Mouse (Mus musculus) spleen, adult 2 months (tissue): ENCODE data around the gene Fitm2. TPM values are rescaled to one million over a fixed set of nuclear protein-coding genes. Genes with fewer than 3 reads are reported as not detected.
A peak's percentile ranks its signal among the peaks of the same experiment; 100 is the strongest.

Experiments used
- DNase-seq, 2 experiments: peaks; one replicate each; pipeline versions ENCODE4 v3.0.0 to v3.0.0-alpha.2; 2012 to 2021; ENCODE audit warnings: low spot score in 2 of 2, low read depth in 1 of 2
- H3K27ac ChIP-seq: fragments of 200-500 bp; 2 replicates; pipeline ENCODE4 v1.5.1; 2012; ENCODE audit warnings: low read length, inconsistent platforms; ENCODE audit not compliant: insufficient read depth
- H3K27me3 ChIP-seq: fragments of 200-500 bp; 2 replicates; pipeline ENCODE4 v1.6.1; 2012; ENCODE audit warnings: mild to moderate bottlenecking, moderate library complexity, low read length, inconsistent platforms; ENCODE audit not compliant: control insufficient read depth, insufficient read depth
- H3K36me3 ChIP-seq: fragments of 200-500 bp; 2 replicates; pipeline ENCODE4 v1.6.1; 2012; ENCODE audit warnings: mild to moderate bottlenecking, low read length, inconsistent platforms; ENCODE audit not compliant: control insufficient read depth, insufficient read depth
- H3K4me1 ChIP-seq: fragments of 200-500 bp; 2 replicates; pipeline ENCODE4 v1.6.1; 2011; ENCODE audit warnings: inconsistent platforms; ENCODE audit not compliant: control insufficient read depth, insufficient read depth, insufficient read length
- H3K4me3 ChIP-seq: fragments of 200-500 bp; 2 replicates; pipeline ENCODE4 v1.5.1; 2011; ENCODE audit warnings: mild to moderate bottlenecking, inconsistent platforms; ENCODE audit not compliant: insufficient read depth, insufficient read length; ENCODE audit errors: extremely low read depth
- CTCF ChIP-seq: fragments of 200-500 bp; IDR thresholded peaks from 2 replicates; pipeline ENCODE4 v1.5.1; 2011; ENCODE audit warnings: mild to moderate bottlenecking, inconsistent platforms; ENCODE audit not compliant: insufficient read depth, insufficient read length, insufficient replicate concordance; ENCODE audit errors: extremely low read depth
- POLR2A ChIP-seq: fragments of 200-500 bp; IDR thresholded peaks from 2 replicates; pipeline ENCODE4 v1.6.1; 2011; ENCODE audit warnings: low read depth, low read length, inconsistent platforms
- WGBS: fragments of 180-500 bp; shearing (Covaris S2); methylation state at CpG from one replicate; pipeline ENCODE4 v1.1.7; 2018; 5-methylcytosine and 5-hydroxymethylcytosine counted together
- polyA plus RNA-seq: library from polyadenylated mRNA; depleted of rRNA; stranded (reverse); fragments of >200 nt; gene quantifications from 2 replicates; pipeline ENCODE4 v1.2.3, GENCODE M21; 2012

Gene Fitm2
- polyA plus RNA-seq, 1 experiment, result 3.7 TPM

DNA sequence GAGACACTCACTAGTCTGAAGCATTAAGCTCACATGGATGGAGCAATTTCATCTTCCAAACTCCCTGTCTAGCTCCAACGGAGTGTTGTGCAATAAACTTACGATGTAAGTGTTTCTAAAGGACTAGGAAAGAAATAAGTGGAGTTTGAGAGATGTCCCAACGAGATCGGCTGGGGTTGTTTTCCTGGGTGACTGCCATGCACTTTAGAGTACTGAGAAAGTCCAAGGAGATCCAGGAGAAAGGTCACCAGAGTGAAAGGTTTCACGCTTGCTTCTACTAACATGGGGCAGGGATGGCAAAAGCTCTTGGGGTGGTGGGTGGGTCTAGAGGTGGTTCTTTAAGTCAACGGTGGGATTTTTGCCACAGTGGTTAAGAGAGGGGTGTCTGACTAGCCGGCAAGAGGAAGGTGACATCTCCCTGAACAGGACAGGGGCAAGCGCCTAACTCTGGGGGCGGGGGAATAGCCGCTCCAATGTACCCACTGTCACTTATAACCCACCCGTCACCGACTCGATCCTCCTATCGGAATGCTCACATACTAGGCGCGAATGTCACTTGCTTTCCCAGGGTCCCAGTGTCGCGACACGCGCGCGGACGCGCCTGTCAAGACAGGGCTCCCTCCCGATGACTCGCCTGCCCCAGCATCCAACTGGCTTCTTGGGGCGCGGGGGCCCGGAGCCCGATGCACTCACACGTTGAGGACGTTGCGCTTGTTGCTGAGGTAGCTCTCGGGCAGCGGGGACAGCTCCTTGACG lies 541 bp downstream of the Fitm2 start:
- peaks cover 9% of the 10 kb centered on the region for H3K4me1 ChIP-seq
- 5% methylated on average over 36 of the region's 36 CpGs for WGBS
- H3K4me3 ChIP-seq, result peak overlapping the region; percentile 96
- no peak for DNase-seq
- H3K36me3 ChIP-seq, result peaks cover 4% of the 10 kb centered on the region
- no peak for TF ChIP-seq CTCF
- no peaks in the 10 kb centered on the region for H3K27me3 ChIP-seq
- H3K27ac ChIP-seq, result peak overlapping the region; percentile 66

- Histone ChIP-seq H3K27ac (no peak overlapping the region), H3K4me3 (no peak overlapping the region), H3K4me1 (peaks cover 9% of the 10 kb centered on the region), H3K36me3 (peaks cover 4% of the 10 kb centered on the region), H3K27me3 (no peaks in the 10 kb centered on the region)
- DNase-seq, result no peak
- TF ChIP-seq POLR2A (no peak), CTCF (no peak)
- WGBS, result 85% methylated on average over 3 of the region's 3 CpGs
Measured at GRCm38 (mm10) chr2:163471136-163471535, 1.3 kb downstream of the Fitm2 start.

- no peak for TF ChIP-seq CTCF
- no peak for TF ChIP-seq POLR2A
- 94% methylated on average over 15 of the region's 15 CpGs for WGBS
- Histone ChIP-seq H3K36me3 (peaks cover 4% of the 10 kb centered on the region), H3K27ac (no peak overlapping the region), H3K4me1 (peaks cover 9% of the 10 kb centered on the region), H3K4me3 (no peak overlapping the region), H3K27me3 (no peaks in the 10 kb centered on the region)
- no peak for DNase-seq
Measured at GRCm38 (mm10) chr2:163469711-163470110, 2.7 kb downstream of the Fitm2 start.

GRCm38 (mm10) chr2:163468866-163469265 lies 3.6 kb downstream of the Fitm2 start:
- TF ChIP-seq POLR2A (no peak), CTCF (no peak)
- H3K27ac ChIP-seq, result no peak overlapping the region
- no peak for DNase-seq
- 91% methylated on average over 6 of the region's 6 CpGs for WGBS
- peaks cover 9% of the 10 kb centered on the region for H3K4me1 ChIP-seq
- peaks cover 4% of the 10 kb centered on the region for H3K36me3 ChIP-seq
- no peaks in the 10 kb centered on the region for H3K27me3 ChIP-seq
- H3K4me3 ChIP-seq, result no peak overlapping the region

DNA sequence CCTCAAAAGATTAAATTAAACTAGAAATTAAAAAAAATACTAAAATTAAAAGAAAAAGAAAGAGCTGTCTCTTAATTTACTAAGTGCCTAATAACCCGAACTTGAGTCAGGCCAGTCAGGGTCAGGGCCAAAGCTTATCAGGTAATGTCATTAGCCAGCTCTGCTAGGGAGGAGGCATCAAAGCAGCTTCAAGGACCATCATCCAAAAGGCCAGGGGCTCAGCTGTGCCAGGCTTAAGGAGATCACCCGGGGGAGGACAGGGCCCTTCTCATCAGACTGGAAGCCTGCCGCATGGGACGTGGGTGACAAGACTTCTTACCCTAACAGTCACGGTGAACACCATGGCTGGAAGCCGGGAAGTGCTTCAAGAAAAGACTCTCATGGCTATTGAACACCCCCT lies 4.8 kb downstream of the Fitm2 start:
- Histone ChIP-seq H3K27me3 (no peaks in the 10 kb centered on the region), H3K4me1 (peaks cover 9% of the 10 kb centered on the region), H3K27ac (no peak overlapping the region), H3K4me3 (no peak overlapping the region), H3K36me3 (peaks cover 4% of the 10 kb centered on the region)
- DNase-seq, result no peak
- WGBS, result 96% methylated on average over 6 of the region's 6 CpGs
- TF ChIP-seq POLR2A (no peak), CTCF (no peak)

DNA sequence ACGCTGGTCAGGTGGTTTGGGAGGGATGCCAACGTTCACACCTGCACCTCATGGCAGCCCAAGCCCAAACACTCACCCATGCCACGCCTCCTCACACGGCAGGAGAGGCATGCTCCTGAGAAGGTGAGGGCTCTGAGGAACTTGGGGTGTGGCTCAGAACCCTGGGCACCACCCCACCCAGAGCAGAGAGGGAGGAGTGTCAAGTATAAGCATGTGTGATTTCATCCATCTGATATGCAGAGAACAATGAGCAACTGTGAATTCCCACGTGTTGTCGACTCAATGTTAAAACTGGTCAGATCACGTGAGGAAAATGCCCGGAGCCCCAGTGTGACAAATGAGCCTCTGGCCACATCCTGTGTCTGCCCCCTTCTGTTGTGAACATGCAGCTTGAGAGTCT lies 5.7 kb downstream of the Fitm2 start:
- TF ChIP-seq POLR2A, result no peak
- no peak for TF ChIP-seq CTCF
- WGBS, result 80% methylated on average over 8 of the region's 8 CpGs

GRCm38 (mm10) chr2:163464562-163464961 lies 7.9 kb downstream of the Fitm2 start:
- Histone ChIP-seq H3K27ac (no peak overlapping the region), H3K4me1 (no peaks in the 10 kb centered on the region), H3K4me3 (no peak overlapping the region), H3K27me3 (no peaks in the 10 kb centered on the region), H3K36me3 (peaks cover 4% of the 10 kb centered on the region)
- DNase-seq, result no peak
- no peak for TF ChIP-seq POLR2A
- no peak for TF ChIP-seq CTCF
- 82% methylated on average over 6 of the region's 6 CpGs for WGBS

More for the DNA sequence above, 5.7 kb downstream of the Fitm2 start:
- Histone ChIP-seq H3K4me3 (no peak overlapping the region), H3K27me3 (no peaks in the 10 kb centered on the region), H3K4me1 (peaks cover 7% of the 10 kb centered on the region; the same call in 1 of the 2 replicates), H3K36me3 (peaks cover 4% of the 10 kb centered on the region), H3K27ac (no peak overlapping the region)
- no peak for DNase-seq
